Mouse (Mus musculus) forebrain, embryonic 11.5 days (tissue): ENCODE data around the gene Lgi2. TPM values are rescaled to one million over a fixed set of nuclear protein-coding genes. Genes with fewer than 3 reads are reported as not detected.
A peak's percentile ranks its signal among the peaks of the same experiment; 100 is the strongest.

Source experiments
- ATAC-seq: fragments of 200-750 bp; cut with Nextera tagmentation; replicated peaks from 2 replicates; pipeline ENCODE4 v1.8.0; 2017; ENCODE audit warnings: moderate TSS enrichment; ENCODE audit not compliant: low FRiP score
- DNase-seq: peaks from one replicate; pipeline ENCODE4 v3.0.0-alpha.2; 2017; ENCODE audit warnings: low spot score
- H3K27ac ChIP-seq: fragments of 300-500 bp; sonication (generic); 2 replicates; pipeline ENCODE4 v1.5.1; 2014; ENCODE audit warnings: low read depth, low read length
- H3K27me3 ChIP-seq: fragments of 300-500 bp; sonication (generic); 2 replicates; pipeline ENCODE4 v1.6.1; 2014; ENCODE audit warnings: mild to moderate bottlenecking, low read length, mixed read lengths; ENCODE audit not compliant: control insufficient read depth, insufficient read depth
- H3K36me3 ChIP-seq: fragments of 300-500 bp; sonication (generic); 2 replicates; pipeline ENCODE4 v1.6.1; 2014; ENCODE audit warnings: mild to moderate bottlenecking, low read length, moderate library complexity, mixed read lengths; ENCODE audit not compliant: control insufficient read depth, insufficient read depth
- H3K4me1 ChIP-seq: fragments of 300-500 bp; sonication (generic); replicated peaks from 2 replicates; pipeline ENCODE4 v1.6.1; 2014; ENCODE audit warnings: low read length, mixed read lengths; ENCODE audit not compliant: control insufficient read depth, insufficient read depth
- H3K4me2 ChIP-seq: fragments of 300-500 bp; sonication (generic); 2 replicates; pipeline ENCODE4 v1.6.1; 2014; ENCODE audit warnings: low read depth, mild to moderate bottlenecking, low read length, moderate library complexity, mixed read lengths; ENCODE audit not compliant: severe bottlenecking
- H3K4me3 ChIP-seq: fragments of 300-500 bp; sonication (generic); 2 replicates; pipeline ENCODE4 v1.5.1; 2014; ENCODE audit warnings: low read depth, low read length
- H3K9ac ChIP-seq: fragments of 300-500 bp; sonication (generic); 2 replicates; pipeline ENCODE4 v1.6.1; 2014; ENCODE audit warnings: low read length
- H3K9me3 ChIP-seq: fragments of 300-500 bp; sonication (generic); 2 replicates; pipeline ENCODE4 v1.6.1; 2016; ENCODE audit warnings: low read length, mixed read lengths; ENCODE audit not compliant: control insufficient read depth
- WGBS: fragments of 180-500 bp; shearing (Covaris S2); extraction: QIAGEN DNeasy Blood & Tissue Kit; methylation state at CpG from one replicate; pipeline ENCODE4 v1.1.7; 2014; 5-methylcytosine and 5-hydroxymethylcytosine counted together
- polyA plus RNA-seq: library from polyadenylated mRNA; unstranded; fragments of >200 nt; fragmentation: Nextera tagmentation; extraction: Ambion mirVana; gene quantifications from 2 replicates; pipeline ENCODE4 v1.2.1, GENCODE M21; 2014

The Lgi2 gene
- polyA plus RNA-seq: 0.80 and 0.88 TPM in 2 replicates

- H3K27ac ChIP-seq: no peak within 1 kb of the TSS
- 1% methylated on average over 63 of the region's 83 CpGs for WGBS
Observed at GRCm38 (mm10) chr5:52565813-52566531, at the start of gene Lgi2. Lgi2 (minus strand) TSS chr5:52566462.

GRCm38 (mm10) chr5:52615421-52615820 is 49.2 kb upstream of the Lgi2 start:
- DNase-seq (no peak), ATAC-seq (no peak)
- no peak overlapping the region for H3K9ac ChIP-seq
- H3K9me3 ChIP-seq: no peaks in the 10 kb centered on the region
- no peak overlapping the region for H3K4me3 ChIP-seq
- no peak overlapping the region for H3K4me2 ChIP-seq
- WGBS: 71% methylated on average over 9 of the region's 9 CpGs
- H3K36me3 ChIP-seq: no peaks in the 10 kb centered on the region
- H3K27ac ChIP-seq: no peak overlapping the region
- H3K27me3 ChIP-seq: no peaks in the 10 kb centered on the region; the same call in 1 of the 2 replicates
- peaks cover 5% of the 10 kb centered on the region for H3K4me1 ChIP-seq

More at GRCm38 (mm10) chr5:52565813-52566531, at the start of gene Lgi2:
- ATAC-seq (peak; percentile 87), DNase-seq (peak; percentile 79)
- Histone ChIP-seq H3K9me3 (no peaks in the 10 kb centered on the region), H3K9ac (peak within 1 kb of the TSS; percentile 69), H3K4me3 (peak within 1 kb of the TSS; percentile 58), H3K36me3 (no peaks in the 10 kb centered on the region), H3K27me3 (peaks cover 2% of the 10 kb centered on the region; the same call in 1 of the 2 replicates), H3K4me1 (peaks cover 6% of the 10 kb centered on the region; the same call in 1 of the 2 replicates), H3K4me2 (peak within 1 kb of the TSS; percentile 89)

DNA sequence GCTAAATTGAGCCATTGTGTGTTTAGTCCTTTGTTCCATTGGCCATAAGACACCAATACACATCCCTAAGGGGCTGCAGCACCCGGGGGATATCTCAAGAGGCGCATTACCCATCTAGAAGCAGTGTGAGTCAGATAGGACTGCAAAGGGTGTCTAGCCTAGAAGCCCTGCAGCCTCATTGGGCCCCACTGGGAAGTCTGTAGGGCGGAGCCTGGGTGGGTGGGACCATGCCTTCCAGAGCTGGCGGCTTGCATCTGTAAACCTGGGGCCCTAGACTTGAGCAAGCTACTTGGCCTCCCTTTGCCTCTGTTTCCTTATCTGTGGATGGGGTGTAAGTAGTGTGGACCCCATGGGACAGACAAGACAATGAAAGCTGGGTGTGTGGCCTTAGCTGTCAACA is 48.4 kb upstream of the Lgi2 start:
- DNase-seq: no peak
- H3K9ac ChIP-seq: no peak overlapping the region
- no peaks in the 10 kb centered on the region for H3K36me3 ChIP-seq
- H3K27me3 ChIP-seq: no peaks in the 10 kb centered on the region; the same call in 1 of the 2 replicates
- WGBS: 73% methylated on average over 4 of the region's 4 CpGs
- ATAC-seq: no peak
- no peaks in the 10 kb centered on the region for H3K9me3 ChIP-seq
- H3K4me1 ChIP-seq: peaks cover 5% of the 10 kb centered on the region
- no peak overlapping the region for H3K4me3 ChIP-seq
- no peak overlapping the region for H3K27ac ChIP-seq
- H3K4me2 ChIP-seq: no peak overlapping the region

- H3K9me3 ChIP-seq: no peaks in the 10 kb centered on the region; the same call in 1 of the 2 replicates
- no peak overlapping the region for H3K4me3 ChIP-seq
- H3K9ac ChIP-seq: no peak overlapping the region
- no peak overlapping the region for H3K27ac ChIP-seq
- no peaks in the 10 kb centered on the region for H3K4me1 ChIP-seq
- H3K4me2 ChIP-seq: no peak overlapping the region
- DNase-seq (no peak), ATAC-seq (no peak)
- WGBS: 91% methylated on average over 8 of the region's 8 CpGs
- H3K36me3 ChIP-seq: no peaks in the 10 kb centered on the region
- no peaks in the 10 kb centered on the region for H3K27me3 ChIP-seq
Observed at GRCm38 (mm10) chr5:52612776-52613175, 46.5 kb upstream of the Lgi2 start.

GRCm38 (mm10) chr5:52611315-52611895 is 45.1 kb upstream of the Lgi2 start:
- H3K9me3 ChIP-seq: no peaks in the 10 kb centered on the region; the same call in 1 of the 2 replicates
- H3K4me1 ChIP-seq: no peaks in the 10 kb centered on the region
- H3K36me3 ChIP-seq: no peaks in the 10 kb centered on the region
- H3K27ac ChIP-seq: no peak overlapping the region
- DNase-seq: no peak
- 82% methylated on average over 10 of the region's 10 CpGs for WGBS
- H3K4me2 ChIP-seq: no peak overlapping the region
- no peak for ATAC-seq
- no peak overlapping the region for H3K9ac ChIP-seq
- H3K27me3 ChIP-seq: no peaks in the 10 kb centered on the region
- H3K4me3 ChIP-seq: no peak overlapping the region

DNA sequence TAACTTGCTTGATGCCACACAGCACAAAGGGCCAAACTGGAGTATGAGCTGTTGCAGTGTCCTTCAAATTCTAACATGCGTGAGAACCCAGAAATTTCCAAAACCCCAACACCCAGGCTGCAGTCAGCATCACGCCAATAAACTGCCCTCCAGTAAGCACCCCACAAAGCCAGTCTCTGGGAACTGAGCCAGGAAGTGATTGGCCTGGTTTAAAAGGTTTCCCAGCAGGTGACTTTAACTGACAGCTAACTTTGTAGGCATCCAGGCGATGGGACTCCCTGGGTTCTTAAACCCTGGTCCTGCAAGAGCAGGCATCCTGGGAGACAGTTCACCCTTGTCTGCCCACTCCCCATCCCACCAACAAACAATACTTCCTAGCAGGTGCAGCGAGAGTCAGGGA is 44.0 kb upstream of the Lgi2 start:
- Histone ChIP-seq H3K9me3 (no peaks in the 10 kb centered on the region; the same call in 1 of the 2 replicates), H3K27me3 (no peaks in the 10 kb centered on the region), H3K27ac (no peak overlapping the region), H3K4me3 (no peak overlapping the region), H3K36me3 (no peaks in the 10 kb centered on the region), H3K4me1 (no peaks in the 10 kb centered on the region), H3K4me2 (no peak overlapping the region), H3K9ac (no peak overlapping the region)
- WGBS: 38% methylated on average over 4 of the region's 4 CpGs
- ATAC-seq (no peak), DNase-seq (no peak)

DNA sequence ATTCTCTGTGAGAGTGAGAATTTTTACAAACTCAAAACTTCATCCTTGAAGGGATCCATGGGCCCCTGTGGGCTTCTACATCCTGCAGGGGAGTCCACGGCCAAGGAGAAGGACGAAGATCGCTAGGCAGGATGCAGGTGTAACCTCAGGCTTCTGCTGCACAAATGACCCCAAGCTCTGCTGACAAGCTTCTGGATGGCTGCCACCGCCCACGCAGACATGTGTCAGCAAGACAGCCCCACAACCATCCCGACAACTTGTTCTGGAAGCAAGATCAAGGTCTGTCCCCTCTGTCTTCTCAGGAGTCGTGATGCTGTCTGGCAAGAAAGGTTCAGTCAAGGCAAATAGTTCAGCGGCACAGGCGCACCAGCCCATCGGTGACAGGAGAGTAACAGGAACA is 43.4 kb upstream of the Lgi2 start:
- Histone ChIP-seq H3K27me3 (no peaks in the 10 kb centered on the region), H3K9ac (no peak overlapping the region), H3K27ac (no peak overlapping the region), H3K4me1 (no peaks in the 10 kb centered on the region), H3K36me3 (no peaks in the 10 kb centered on the region), H3K4me3 (no peak overlapping the region), H3K9me3 (no peaks in the 10 kb centered on the region; the same call in 1 of the 2 replicates), H3K4me2 (no peak overlapping the region)
- no peak for DNase-seq
- no peak for ATAC-seq
- 89% methylated on average over 10 of the region's 10 CpGs for WGBS

- Histone ChIP-seq H3K27ac (no peak overlapping the region), H3K4me3 (no peak overlapping the region), H3K9me3 (no peaks in the 10 kb centered on the region; the same call in 1 of the 2 replicates), H3K9ac (no peak overlapping the region), H3K27me3 (no peaks in the 10 kb centered on the region), H3K36me3 (no peaks in the 10 kb centered on the region), H3K4me1 (no peaks in the 10 kb centered on the region), H3K4me2 (no peak overlapping the region)
- DNase-seq (no peak), ATAC-seq (no peak)
- 49% methylated on average over 6 of the region's 6 CpGs for WGBS
Observed at GRCm38 (mm10) chr5:52604582-52605041, 38.4 kb upstream of the Lgi2 start.
